Mouse (Mus musculus) myocyte (in vitro differentiated cells): ENCODE measurements around the gene Lmod1. TPM values are rescaled to one million over a fixed set of nuclear protein-coding genes. Genes with fewer than 3 reads are reported as not detected.

ENCODE experiments used
- H3K27me3 ChIP-seq: one replicate; pipeline ENCODE4 v1.6.1; 2011; ENCODE audit not compliant: control insufficient read depth, insufficient read depth, insufficient read length
- H3K36me3 ChIP-seq: one replicate; pipeline ENCODE4 v1.6.1; 2011; ENCODE audit not compliant: control insufficient read depth, insufficient read depth
- H3K4me2 ChIP-seq: one replicate; pipeline ENCODE4 v1.6.1; 2011; ENCODE audit warnings: low read depth, control low read depth
- H3K4me3 ChIP-seq: one replicate; pipeline ENCODE4 v1.5.1; 2011; ENCODE audit warnings: mild to moderate bottlenecking, control low read depth, moderate library complexity
- H3K79me2 ChIP-seq: one replicate; pipeline ENCODE4 v1.6.1; 2011; ENCODE audit not compliant: control insufficient read depth, insufficient read depth
- H3ac ChIP-seq: one replicate; pipeline ENCODE4 v1.6.1; 2011; ENCODE audit not compliant: control insufficient read depth, insufficient read length
- CEBPB ChIP-seq: IDR thresholded peaks from 2 replicates; pipeline ENCODE4 v1.6.1; 2011; ENCODE audit warnings: mild to moderate bottlenecking, moderate library complexity; ENCODE audit not compliant: poor library complexity, insufficient read depth, severe bottlenecking
- E2F4 ChIP-seq: IDR thresholded peaks from one replicate; pipeline ENCODE4 v1.6.1; 2011; ENCODE audit warnings: mild to moderate bottlenecking, control low read depth, moderate library complexity; ENCODE audit not compliant: insufficient read depth
- MAX ChIP-seq: IDR thresholded peaks from one replicate; pipeline ENCODE4 v1.6.1; 2011; ENCODE audit warnings: low read depth, mild to moderate bottlenecking, control low read depth
- MYOD1 ChIP-seq, 3 experiments: IDR thresholded peaks; one replicate each; pipeline ENCODE4 v1.6.1; 2011; ENCODE audit warnings: control low read depth in 2 of 3, low read depth in 2 of 3, mild to moderate bottlenecking in 2 of 3, moderate library complexity in 1 of 3; ENCODE audit not compliant: insufficient read length in 2 of 3, control insufficient read depth in 1 of 3
- MYOG ChIP-seq, 3 experiments: IDR thresholded peaks; one replicate each; pipeline ENCODE4 v1.6.1; 2011; ENCODE audit warnings: control low read depth in 2 of 3, low read depth in 2 of 3, mild to moderate bottlenecking in 2 of 3; ENCODE audit not compliant: insufficient read length in 2 of 3, control insufficient read depth in 1 of 3, insufficient read depth in 1 of 3
- POLR2A ChIP-seq: IDR thresholded peaks from one replicate; pipeline ENCODE4 v1.6.1; 2011; ENCODE audit warnings: low read depth, mild to moderate bottlenecking, control low read depth, moderate library complexity; ENCODE audit not compliant: insufficient read length
- POLR2AphosphoS2 ChIP-seq: IDR thresholded peaks from one replicate; pipeline ENCODE4 v1.6.1; 2011; ENCODE audit warnings: low read depth, control low read depth; ENCODE audit not compliant: insufficient read length
- REST ChIP-seq: IDR thresholded peaks from one replicate; pipeline ENCODE4 v1.6.1; 2011; ENCODE audit warnings: mild to moderate bottlenecking, control low read depth, moderate library complexity; ENCODE audit not compliant: insufficient read depth, insufficient read length
- SRF ChIP-seq: IDR thresholded peaks from one replicate; pipeline ENCODE4 v1.6.1; 2011; ENCODE audit warnings: low read depth; ENCODE audit not compliant: control insufficient read depth, insufficient read length
- TCF12 ChIP-seq: IDR thresholded peaks from one replicate; pipeline ENCODE4 v1.6.1; 2011; ENCODE audit warnings: mild to moderate bottlenecking, control low read depth; ENCODE audit not compliant: poor library complexity, insufficient read depth, severe bottlenecking
- TCF3 ChIP-seq: IDR thresholded peaks from one replicate; pipeline ENCODE4 v1.6.1; 2011; ENCODE audit warnings: low read depth, control low read depth; ENCODE audit not compliant: insufficient read length
- USF1 ChIP-seq: IDR thresholded peaks from one replicate; pipeline ENCODE4 v1.6.1; 2011; ENCODE audit warnings: low read depth, mild to moderate bottlenecking, control low read depth, moderate library complexity
- polyA plus RNA-seq: library from polyadenylated mRNA; unstranded; fragments of >200 nt; fragmentation: generic; extraction: Trizol; gene quantifications from one replicate; pipeline ENCODE4 v1.2.1, GENCODE M21; 2012; ENCODE audit warnings: missing spikeins

Gene Lmod1
- polyA plus RNA-seq, 1 experiment, result 7.1 TPM

GRCm38 (mm10) chr1:135366380-135366779, 41.8 kb downstream of the Lmod1 start:
- Histone ChIP-seq H3K27me3 (no peaks in the 10 kb centered on the region), H3K79me2 (no peaks in the 10 kb centered on the region), H3ac (no peak overlapping the region), H3K4me2 (peak overlapping the region; percentile 44), H3K4me3 (no peak overlapping the region), H3K36me3 (no peaks in the 10 kb centered on the region)
- TF ChIP-seq MYOD1 (IDR thresholded peaks at IDR 0.05; ENCODE audit: control insufficient read depth in 1 of 3, insufficient read length in 2 of 3, low read depth in 2 of 3) (peak in 1 of 3 experiments; percentile 47), USF1 (no peak)

DNA sequence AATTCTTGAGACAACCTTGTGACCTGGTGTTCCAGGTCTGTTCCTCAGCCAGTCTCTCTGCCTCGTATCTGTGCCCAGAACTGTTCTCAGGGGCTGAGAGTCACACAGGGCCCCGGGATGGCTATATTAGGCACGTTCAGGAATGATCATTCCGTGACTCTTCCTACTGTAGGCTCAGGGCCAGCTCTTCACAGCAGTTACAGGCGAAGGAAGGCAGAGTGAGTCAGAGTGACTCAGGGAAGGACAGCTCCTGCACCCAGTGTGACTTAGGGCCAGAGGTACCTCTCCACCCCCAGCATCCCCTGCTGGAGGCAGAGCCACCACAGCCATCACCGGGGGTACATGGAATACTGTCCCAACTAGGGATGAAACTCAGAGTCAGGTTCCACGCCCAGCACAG, 42.4 kb downstream of the Lmod1 start:
- TF ChIP-seq TCF12 (no peak), TCF3 (no peak), SRF (peak; percentile 93), MAX (no peak), CEBPB (no peak), E2F4 (no peak), POLR2AphosphoS2 (peak; percentile 54), MYOD1 (IDR thresholded peaks at IDR 0.05; ENCODE audit: control insufficient read depth in 1 of 3, insufficient read length in 2 of 3, low read depth in 2 of 3) (peak in 1 of 3 experiments; percentile 36), MYOG (IDR thresholded peaks at IDR 0.05; ENCODE audit: control insufficient read depth in 1 of 3, insufficient read depth in 1 of 3, insufficient read length in 2 of 3, low read depth in 2 of 3) (peak in 1 of 3 experiments; percentile 21), POLR2A (peak; percentile 36), USF1 (no peak), REST (no peak)
- H3K79me2 ChIP-seq, result no peaks in the 10 kb centered on the region
- H3K27me3 ChIP-seq, result no peaks in the 10 kb centered on the region
- no peak overlapping the region for H3K4me3 ChIP-seq
- H3K36me3 ChIP-seq, result no peaks in the 10 kb centered on the region
- H3ac ChIP-seq, result no peak overlapping the region
- H3K4me2 ChIP-seq, result peak overlapping the region; percentile 44

DNA sequence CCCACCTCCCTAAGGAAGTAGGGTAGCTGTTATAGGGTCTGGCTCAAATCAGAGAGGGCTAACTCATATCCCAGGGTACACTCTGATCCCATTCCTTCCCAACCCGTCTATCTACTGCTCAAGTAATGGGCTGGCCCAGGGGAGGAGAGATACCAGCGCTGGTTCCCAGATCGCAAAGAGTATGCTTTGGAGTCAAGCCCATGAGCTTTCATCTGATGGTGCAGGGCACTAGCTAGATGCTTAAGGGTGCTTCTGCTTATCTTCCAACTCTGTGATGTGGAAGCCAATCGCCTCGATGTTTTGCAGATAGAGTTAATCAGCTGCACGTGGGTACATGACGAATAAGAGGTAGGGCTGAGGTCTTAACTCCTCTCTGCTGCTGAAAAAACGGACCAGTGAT, 43.0 kb downstream of the Lmod1 start:
- Histone ChIP-seq H3K4me3 (peak overlapping the region; percentile 27), H3K27me3 (no peaks in the 10 kb centered on the region), H3K36me3 (no peaks in the 10 kb centered on the region), H3K79me2 (peaks cover under 1% of the 10 kb centered on the region), H3ac (no peak overlapping the region), H3K4me2 (peak overlapping the region; percentile 44)
- TF ChIP-seq SRF, result no peak
- no peak for TF ChIP-seq E2F4
- TF ChIP-seq MAX, result no peak
- no peak for TF ChIP-seq USF1
- TF ChIP-seq POLR2A, result no peak
- no peak for TF ChIP-seq TCF3
- TF ChIP-seq TCF12, result no peak
- no peak for TF ChIP-seq MYOD1 (IDR thresholded peaks at IDR 0.05; ENCODE audit: control insufficient read depth in 1 of 3, insufficient read length in 2 of 3, low read depth in 2 of 3)
- TF ChIP-seq REST, result no peak
- TF ChIP-seq CEBPB, result no peak
- no peak for TF ChIP-seq MYOG (IDR thresholded peaks at IDR 0.05; ENCODE audit: control insufficient read depth in 1 of 3, insufficient read depth in 1 of 3, insufficient read length in 2 of 3, low read depth in 2 of 3)
- TF ChIP-seq POLR2AphosphoS2, result no peak

DNA sequence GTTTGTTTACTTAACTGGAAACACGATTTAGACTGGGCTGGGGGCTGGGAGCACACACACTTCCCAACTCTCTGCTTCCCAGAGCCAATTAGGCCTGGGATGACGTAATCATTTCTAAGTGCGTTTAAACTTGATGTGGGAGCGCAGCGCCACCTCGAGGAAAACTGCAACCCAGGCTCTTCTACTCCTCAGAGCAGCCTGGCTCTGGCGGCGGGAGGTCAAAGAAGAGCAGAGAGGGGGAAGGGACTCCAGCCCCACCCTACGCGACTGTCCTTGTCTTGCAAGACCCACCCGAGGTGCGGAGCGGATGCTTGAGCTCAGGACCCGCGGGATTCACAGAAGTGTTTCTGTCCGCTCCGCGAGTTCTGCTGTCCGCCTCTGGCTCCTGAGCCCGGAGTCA, 43.6 kb downstream of the Lmod1 start:
- peaks cover 7% of the 10 kb centered on the region for H3K79me2 ChIP-seq
- H3K4me3 ChIP-seq, result peak overlapping the region; percentile 27
- no peaks in the 10 kb centered on the region for H3K36me3 ChIP-seq
- H3K4me2 ChIP-seq, result peak overlapping the region; percentile 95
- no peaks in the 10 kb centered on the region for H3K27me3 ChIP-seq
- H3ac ChIP-seq, result no peak overlapping the region
- TF ChIP-seq MYOD1 (IDR thresholded peaks at IDR 0.05; ENCODE audit: control insufficient read depth in 1 of 3, insufficient read length in 2 of 3, low read depth in 2 of 3) (no peak), TCF3 (no peak), MAX (no peak), MYOG (IDR thresholded peaks at IDR 0.05; ENCODE audit: control insufficient read depth in 1 of 3, insufficient read depth in 1 of 3, insufficient read length in 2 of 3, low read depth in 2 of 3) (no peak), TCF12 (no peak), USF1 (no peak), POLR2AphosphoS2 (peak; percentile 72), E2F4 (no peak), SRF (no peak), POLR2A (peak; percentile 22), CEBPB (peak; percentile 62), REST (no peak)

DNA sequence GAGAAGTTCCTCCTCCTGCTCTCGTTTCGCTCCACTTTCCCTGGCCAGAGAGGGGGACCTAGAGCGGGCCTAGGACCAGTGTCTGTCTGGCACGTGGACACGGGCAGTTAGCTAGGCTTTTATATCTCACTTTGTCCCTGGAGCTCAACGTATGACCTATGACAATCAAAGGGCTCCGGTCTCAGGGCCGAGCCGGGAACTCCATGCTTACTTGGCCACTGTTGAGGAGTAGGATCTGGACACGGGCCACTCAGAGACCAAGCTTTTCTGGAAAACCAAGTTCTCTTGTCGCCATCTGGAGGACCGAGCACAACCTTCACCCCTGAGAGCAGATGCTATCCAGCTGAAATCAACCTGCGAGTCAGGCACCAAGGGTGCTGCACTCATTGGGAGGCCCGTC, 44.4 kb downstream of the Lmod1 start:
- H3K4me3 ChIP-seq, result peak overlapping the region; percentile 27
- TF ChIP-seq POLR2AphosphoS2 (peak; percentile 51), POLR2A (no peak)

More for the DNA sequence above, 44.4 kb downstream of the Lmod1 start:
- Histone ChIP-seq H3K4me2 (peak overlapping the region; percentile 95), H3K27me3 (no peaks in the 10 kb centered on the region), H3K36me3 (no peaks in the 10 kb centered on the region), H3ac (no peak overlapping the region), H3K79me2 (peaks cover 11% of the 10 kb centered on the region)
